Mouse (Mus musculus) MEL (cell line): Measurements from ENCODE around the gene Fbxw11. TPM values are rescaled to one million over a fixed set of nuclear protein-coding genes. Genes with fewer than 3 reads are reported as not detected.

ENCODE experiments used
- DNase-seq: peaks from one replicate; pipeline ENCODE4 v3.0.0; 2011; ENCODE audit warnings: low read depth, low spot score
- H3K27ac ChIP-seq: 2 replicates; pipeline ENCODE4 v1.5.1; 2012; ENCODE audit warnings: low read depth, mild to moderate bottlenecking, control low read depth, low read length, moderate library complexity; ENCODE audit not compliant: control insufficient read depth
- H3K27me3 ChIP-seq, 2 experiments: fragments of 150-350 bp in 1 of 2; sonication (generic) in 1 of 2; 2 replicates each; pipeline ENCODE4 v1.6.1; 2012; ENCODE audit warnings: low read length in 2 of 2, mild to moderate bottlenecking in 2 of 2, improper control_type of control experiment in 1 of 2, moderate library complexity in 1 of 2; ENCODE audit not compliant: insufficient read depth in 2 of 2, control insufficient read depth in 1 of 2
- H3K36me3 ChIP-seq, 2 experiments: 2 replicates each; pipeline ENCODE4 v1.6.1; 2012 to 2014; ENCODE audit warnings: low read length in 2 of 2, improper control_type of control experiment in 1 of 2, inconsistent platforms in 1 of 2, mild to moderate bottlenecking in 1 of 2; ENCODE audit not compliant: insufficient read depth in 2 of 2, control insufficient read depth in 1 of 2
- H3K4me1 ChIP-seq, 2 experiments: fragments of 150-350 bp in 1 of 2; sonication (generic) in 1 of 2; 2 replicates each; pipeline ENCODE4 v1.6.1; 2012; ENCODE audit warnings: low read length in 2 of 2, improper control_type of control experiment in 1 of 2, mild to moderate bottlenecking in 1 of 2; ENCODE audit not compliant: insufficient read depth in 2 of 2, control insufficient read depth in 1 of 2
- H3K4me3 ChIP-seq, 2 experiments: fragments of 150-350 bp in 1 of 2; sonication (generic) in 1 of 2; 2 replicates each; pipeline ENCODE4 v1.5.1; 2012; ENCODE audit warnings: low read depth in 2 of 2, low read length in 2 of 2, mild to moderate bottlenecking in 2 of 2, moderate library complexity in 2 of 2, control low read depth in 1 of 2, improper control_type of control experiment in 1 of 2; ENCODE audit not compliant: control insufficient read depth in 1 of 2, insufficient read depth in 1 of 2
- H3K79me2 ChIP-seq: 2 replicates; pipeline ENCODE4 v1.6.1; 2012; ENCODE audit warnings: mild to moderate bottlenecking, low read length, moderate library complexity; ENCODE audit not compliant: control insufficient read depth, poor library complexity, insufficient read depth
- H3K9ac ChIP-seq: 2 replicates; pipeline ENCODE4 v1.6.1; 2012; ENCODE audit warnings: low read depth, mild to moderate bottlenecking, control low read depth, low read length, moderate library complexity; ENCODE audit not compliant: control insufficient read depth, poor library complexity, severe bottlenecking
- H3K9me3 ChIP-seq: fragments of 150-350 bp; sonication (generic); replicated peaks from 2 replicates; pipeline ENCODE4 v1.6.1; 2012; ENCODE audit warnings: mild to moderate bottlenecking, low read length, improper control_type of control experiment, moderate library complexity; ENCODE audit not compliant: insufficient read depth
- BHLHE40 ChIP-seq: IDR thresholded peaks from 2 replicates; pipeline ENCODE4 v1.6.1; 2012; ENCODE audit warnings: low read depth, mild to moderate bottlenecking, inconsistent platforms, low read length, improper control_type of control experiment, borderline replicate concordance
- CHD1 ChIP-seq: IDR thresholded peaks from 2 replicates; pipeline ENCODE4 v1.6.1; 2012; ENCODE audit warnings: low read depth, mild to moderate bottlenecking, inconsistent platforms, low read length, improper control_type of control experiment
- CHD2 ChIP-seq: IDR thresholded peaks from 2 replicates; pipeline ENCODE4 v1.6.1; 2011; ENCODE audit warnings: low read length, improper control_type of control experiment
- CTCF ChIP-seq, 3 experiments: IDR thresholded peaks in 2 of 3; conservative IDR thresholded peaks in 1 of 3; 2 replicates each; pipeline ENCODE4 v1.5.1; 2011 to 2012; ENCODE audit warnings: low read length in 3 of 3, low read depth in 2 of 3, mild to moderate bottlenecking in 2 of 3, improper control_type of control experiment in 1 of 3, inconsistent platforms in 1 of 3, mixed read lengths in 1 of 3, moderate library complexity in 1 of 3; ENCODE audit not compliant: control insufficient read depth in 1 of 3, insufficient read depth in 1 of 3, poor library complexity in 1 of 3, severe bottlenecking in 1 of 3
- EP300 ChIP-seq, 2 experiments: IDR thresholded peaks; 2 replicates each; pipeline ENCODE4 v1.6.1; 2011; ENCODE audit warnings: improper control_type of control experiment in 2 of 2, low read length in 2 of 2, low read depth in 1 of 2, mild to moderate bottlenecking in 1 of 2
- ETS1 ChIP-seq: IDR thresholded peaks from 2 replicates; pipeline ENCODE4 v1.6.1; 2012; ENCODE audit warnings: low read depth, mild to moderate bottlenecking, inconsistent platforms, low read length, improper control_type of control experiment, moderate library complexity
- HCFC1 ChIP-seq: IDR thresholded peaks from 2 replicates; pipeline ENCODE4 v1.6.1; 2012; ENCODE audit warnings: low read depth, mild to moderate bottlenecking, inconsistent platforms, low read length, improper control_type of control experiment, moderate library complexity
- JUND ChIP-seq: IDR thresholded peaks from 2 replicates; pipeline ENCODE4 v1.6.1; 2011; ENCODE audit warnings: low read depth, mild to moderate bottlenecking, improper control_type of control experiment, low read length
- KAT2A ChIP-seq: conservative IDR thresholded peaks from 2 replicates; pipeline ENCODE4 v1.6.1; 2012; ENCODE audit warnings: low read depth, low read length, improper control_type of control experiment, inconsistent platforms
- MAX ChIP-seq: IDR thresholded peaks from 2 replicates; pipeline ENCODE4 v1.6.1; 2011; ENCODE audit warnings: low read length, improper control_type of control experiment
- MYB ChIP-seq: IDR thresholded peaks from 2 replicates; pipeline ENCODE4 v1.6.1; 2011; ENCODE audit warnings: mild to moderate bottlenecking, low read depth, low read length, improper control_type of control experiment
- MYC ChIP-seq: IDR thresholded peaks from 2 replicates; pipeline ENCODE4 v1.6.1; 2011; ENCODE audit warnings: low read depth, mild to moderate bottlenecking, low read length, improper control_type of control experiment, moderate library complexity
- NELFE ChIP-seq: IDR thresholded peaks from 2 replicates; pipeline ENCODE4 v1.6.1; 2011; ENCODE audit warnings: low read depth, low read length, improper control_type of control experiment
- POLR2AphosphoS2 ChIP-seq: IDR thresholded peaks from 2 replicates; pipeline ENCODE4 v1.6.1; 2011; ENCODE audit warnings: low read length, improper control_type of control experiment
- POLR2AphosphoS5 ChIP-seq: IDR thresholded peaks from 2 replicates; pipeline ENCODE4 v1.6.1; 2012; ENCODE audit warnings: low read depth, borderline replicate concordance, mild to moderate bottlenecking, inconsistent platforms, low read length, moderate library complexity, mixed read lengths
- RCOR1 ChIP-seq: IDR thresholded peaks from 2 replicates; pipeline ENCODE4 v1.6.1; 2012; ENCODE audit warnings: low read depth, mild to moderate bottlenecking, inconsistent platforms, low read length, improper control_type of control experiment
- SMC3 ChIP-seq: IDR thresholded peaks from 2 replicates; pipeline ENCODE4 v1.6.1; 2011; ENCODE audit warnings: low read depth, low read length, improper control_type of control experiment
- TAL1 ChIP-seq: IDR thresholded peaks from 2 replicates; pipeline ENCODE4 v1.6.1; 2012; ENCODE audit warnings: mild to moderate bottlenecking, inconsistent platforms, low read length, moderate library complexity, mixed read lengths
- TBP ChIP-seq: IDR thresholded peaks from 2 replicates; pipeline ENCODE4 v1.8.0; 2011; ENCODE audit warnings: low read depth, low read length, improper control_type of control experiment
- USF1 ChIP-seq: IDR thresholded peaks from 2 replicates; pipeline ENCODE4 v1.6.1; 2014; ENCODE audit warnings: low read depth, mild to moderate bottlenecking, inconsistent platforms, low read length, improper control_type of control experiment, moderate library complexity
- ZC3H11A ChIP-seq: IDR thresholded peaks from 2 replicates; pipeline ENCODE4 v1.6.1; 2012; ENCODE audit warnings: low read depth, mild to moderate bottlenecking, inconsistent platforms, low read length, improper control_type of control experiment
- ZKSCAN1 ChIP-seq: IDR thresholded peaks from 2 replicates; pipeline ENCODE4 v1.6.1; 2012; ENCODE audit warnings: low read depth, mild to moderate bottlenecking, inconsistent platforms, low read length, improper control_type of control experiment, moderate library complexity
- ZNF384 ChIP-seq: IDR thresholded peaks from 2 replicates; pipeline ENCODE4 v1.6.1; 2012; ENCODE audit warnings: low read depth, mild to moderate bottlenecking, inconsistent platforms, low read length, improper control_type of control experiment
- polyA plus RNA-seq, 2 experiments: library from polyadenylated mRNA; stranded (reverse) in 1 of 2; unstranded in 1 of 2; fragments of >175 nt in 1 of 2; fragments of >200 nt in 1 of 2; gene quantifications; 2 replicates each; pipeline versions ENCODE4 v1.2.1 to v1.2.4; 2012; ENCODE audit warnings: low replicate concordance in 2 of 2, low read depth in 1 of 2; ENCODE audit not compliant: insufficient read length in 2 of 2, insufficient read depth in 1 of 2, missing spikeins in 1 of 2
- total RNA-seq: library from RNA; depleted of rRNA; stranded (reverse); fragments of 300-350 nt; gene quantifications from 2 replicates; pipeline ENCODE4 v1.2.3, GENCODE M21; 2012

Fbxw11 gene
- total and polyA plus RNA-seq, 3 experiments: 35.4 to 98.5 (median 53.5) TPM

GRCm38 (mm10) chr11:32715495-32715894 lies 73.0 kb downstream of the Fbxw11 start:
- no peaks in the 10 kb centered on the region for H3K27me3 ChIP-seq
- TF ChIP-seq POLR2AphosphoS2 (no peak), CHD2 (no peak), POLR2AphosphoS5 (no peak), HCFC1 (no peak), MAX (no peak), SMC3 (no peak), JUND (no peak), ZNF384 (no peak), CHD1 (no peak), MYB (no peak), CTCF (IDR thresholded peaks at IDR 0.05 in 2 of 3, conservative IDR thresholded peaks at IDR 0.05 in 1 of 3; ENCODE audit: control insufficient read depth in 1 of 3, insufficient read depth in 1 of 3, low read depth in 2 of 3, low read length in 3 of 3, poor library complexity in 1 of 3, severe bottlenecking in 1 of 3) (no peak), USF1 (no peak), BHLHE40 (no peak), KAT2A (no peak), ZKSCAN1 (no peak), EP300 (IDR thresholded peaks at IDR 0.05; ENCODE audit: low read depth in 1 of 2, low read length in 2 of 2) (no peak), ZC3H11A (no peak), MYC (no peak)
- TF ChIP-seq, all 39 proteins: peak for 0
- no peak overlapping the region for H3K27ac ChIP-seq
- H3K9me3 ChIP-seq: no peaks in the 10 kb centered on the region
- H3K79me2 ChIP-seq: peaks cover 5% of the 10 kb centered on the region; the same call in 1 of the 2 replicates
- peaks cover 0 to 9% of the 10 kb centered on the region in 2 experiments; a peak in 2 of 4 replicates for H3K36me3 ChIP-seq
- H3K4me1 ChIP-seq: no peaks in the 10 kb centered on the region
- no peak overlapping the region for H3K4me3 ChIP-seq
- DNase-seq: no peak
- no peak overlapping the region for H3K9ac ChIP-seq

GRCm38 (mm10) chr11:32715970-32716369 lies 73.4 kb downstream of the Fbxw11 start:
- Histone ChIP-seq H3K79me2 (peaks cover 5% of the 10 kb centered on the region; the same call in 1 of the 2 replicates), H3K36me3 (peaks cover 0 to 9% of the 10 kb centered on the region in 2 experiments; a peak in 2 of 4 replicates), H3K27ac (no peak overlapping the region), H3K9ac (no peak overlapping the region), H3K9me3 (no peaks in the 10 kb centered on the region), H3K4me1 (no peaks in the 10 kb centered on the region), H3K4me3 (no peak overlapping the region), H3K27me3 (no peaks in the 10 kb centered on the region)
- DNase-seq: no peak
- TF ChIP-seq POLR2AphosphoS2 (no peak), BHLHE40 (no peak), TBP (no peak), CTCF (IDR thresholded peaks at IDR 0.05 in 2 of 3, conservative IDR thresholded peaks at IDR 0.05 in 1 of 3; ENCODE audit: control insufficient read depth in 1 of 3, insufficient read depth in 1 of 3, low read depth in 2 of 3, low read length in 3 of 3, poor library complexity in 1 of 3, severe bottlenecking in 1 of 3) (no peak), ZNF384 (no peak), RCOR1 (no peak), ETS1 (no peak), USF1 (no peak), NELFE (no peak), CHD1 (no peak), TAL1 (no peak)
